Mouse (Mus musculus): ENCODE results near the gene Mpg. TPM values are rescaled to one million over a fixed set of nuclear protein-coding genes. Genes with fewer than 3 reads are reported as not detected.
"Not testable (repeated sequence)": the region's sequence is repeated elsewhere in the genome, so short reads cannot be mapped to it uniquely, and the experiment has no call there.

Mpg gene
- polyA plus RNA-seq, 1 experiment from 2014 or later: 30.6 TPM

DNA sequence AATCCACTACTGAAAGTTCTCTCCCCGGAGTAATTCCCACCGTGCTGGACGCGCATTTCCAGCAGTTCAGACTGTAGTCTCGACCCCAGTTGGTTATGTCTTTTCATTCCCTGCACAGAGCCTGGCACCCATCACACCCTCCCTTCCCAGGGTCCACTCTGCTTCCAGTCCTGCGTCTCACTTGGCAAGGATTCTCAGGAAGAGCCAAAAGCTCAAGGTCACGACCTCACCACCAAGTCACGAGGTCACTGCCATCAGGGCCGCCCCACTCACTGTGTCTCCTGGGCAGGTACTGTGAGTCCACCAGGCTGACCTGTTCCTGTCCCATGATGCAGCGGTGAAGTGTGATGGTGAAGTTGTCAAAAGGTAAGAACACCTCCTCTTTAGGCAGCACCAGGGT is 32.2 kb upstream of the Mpg start:
- Histone ChIP-seq H3K4me1 (peaks cover 27% of the 10 kb centered on the region), H3K9me3 (replicated peaks) (no peaks in the 10 kb centered on the region), H3K36me3 (no peaks in the 10 kb centered on the region), H3K27ac (replicated peaks) (no peak overlapping the region), H3K27me3 (ENCODE audit: low read depth, poor library complexity, severe bottlenecking) (peaks cover 14% of the 10 kb centered on the region), H3K4me3 (no peak overlapping the region)
- no peak for DNase-seq (ENCODE audit: low spot score)
- WGBS: 84% methylated on average over 10 of the region's 10 CpGs

DNA sequence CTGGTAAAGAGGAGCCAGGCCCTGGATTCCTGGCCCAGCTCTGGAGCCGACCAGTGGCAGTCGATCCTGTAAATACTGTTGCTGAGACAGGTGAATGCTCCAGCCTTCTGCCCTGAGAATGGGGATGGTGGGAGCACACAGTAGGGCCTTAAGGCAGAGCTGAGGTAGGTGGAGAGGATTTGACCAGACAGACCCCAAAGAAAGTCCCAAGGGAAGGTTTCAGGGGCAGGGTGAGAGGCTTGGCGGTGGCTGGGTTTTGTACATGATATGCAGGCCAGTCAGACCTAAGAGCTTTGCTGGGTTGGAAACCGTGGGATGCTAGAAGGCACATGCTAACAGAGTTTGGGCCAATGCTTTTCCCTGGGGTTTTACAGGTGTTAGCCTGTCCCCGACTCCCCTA is 31.7 kb upstream of the Mpg start:
- H3K4me1 ChIP-seq: peaks cover 31% of the 10 kb centered on the region
- no peaks in the 10 kb centered on the region for H3K9me3 ChIP-seq (replicated peaks)
- peaks cover 14% of the 10 kb centered on the region for H3K27me3 ChIP-seq (ENCODE audit: low read depth, poor library complexity, severe bottlenecking)
- no peak for DNase-seq (ENCODE audit: low spot score)
- 0 out of 2 replicates have a peak overlapping the region, but pooled peaks have one; percentile 39 for H3K27ac ChIP-seq (replicated peaks)
- 80% methylated on average over 5 of the region's 5 CpGs for WGBS
- no peaks in the 10 kb centered on the region for H3K36me3 ChIP-seq
- no peak overlapping the region for H3K4me3 ChIP-seq

DNA sequence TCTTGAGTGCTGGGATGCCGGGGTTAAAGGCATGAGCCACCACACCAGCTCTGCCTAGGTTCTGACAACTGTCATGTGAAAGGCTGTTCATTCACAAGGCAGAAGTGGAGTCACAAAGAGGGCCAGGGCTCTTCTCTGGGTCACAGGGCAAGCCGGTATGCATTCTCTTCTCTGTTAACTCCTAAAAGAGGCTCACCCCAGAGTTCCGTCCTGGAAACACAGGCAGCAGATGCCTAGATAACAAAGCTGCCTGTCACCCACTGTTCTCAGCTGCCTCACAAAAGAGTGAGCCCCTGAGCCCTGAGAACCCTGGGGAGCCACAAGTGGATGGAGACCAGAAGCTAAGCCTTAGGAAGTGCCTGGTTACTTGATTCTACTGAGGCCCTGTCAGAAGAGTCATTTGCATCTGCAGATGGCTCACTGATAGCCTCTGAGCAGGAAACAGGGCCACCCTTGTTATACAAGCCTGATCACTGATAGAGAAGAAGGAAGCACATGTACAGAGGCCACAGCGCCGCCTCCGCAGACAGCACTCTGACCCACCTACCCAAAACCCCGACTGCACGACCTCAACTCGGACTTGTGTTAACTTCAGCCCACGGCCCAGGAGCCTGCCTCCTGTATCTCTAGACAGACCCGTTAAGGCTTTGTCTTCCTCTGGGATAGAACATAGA is 30.3 kb upstream of the Mpg start:
- Histone ChIP-seq H3K27me3 (ENCODE audit: low read depth, poor library complexity, severe bottlenecking) (peaks cover 14% of the 10 kb centered on the region), H3K4me1 (peaks cover 25% of the 10 kb centered on the region), H3K4me3 (no peak overlapping the region), H3K36me3 (no peaks in the 10 kb centered on the region), H3K27ac (replicated peaks) (peak overlapping the region; percentile 49; the same call in 1 of the 2 replicates), H3K9me3 (replicated peaks) (no peaks in the 10 kb centered on the region)
- 23% methylated on average over 11 of the region's 11 CpGs for WGBS
- DNase-seq (ENCODE audit: low spot score): no peak

DNA sequence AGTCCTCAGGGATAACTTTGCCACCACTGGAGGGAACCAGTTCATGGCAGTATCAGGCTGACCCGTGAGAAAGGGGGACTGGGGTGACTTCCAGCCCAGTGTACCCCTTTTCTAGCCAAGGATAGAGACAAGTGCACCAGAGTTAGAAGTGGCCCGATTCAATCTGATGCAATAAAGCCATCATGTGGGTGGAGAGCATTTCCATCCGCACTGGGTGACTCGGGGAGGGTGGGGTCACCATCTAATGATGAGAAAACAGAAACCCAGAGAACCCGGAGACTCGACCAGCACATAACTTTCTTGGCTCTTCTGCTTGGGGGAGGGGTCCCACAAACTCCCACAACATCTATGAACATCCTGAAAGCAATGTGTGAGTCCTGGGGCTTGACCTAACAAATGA is 29.6 kb upstream of the Mpg start:
- H3K4me1 ChIP-seq: peaks cover 25% of the 10 kb centered on the region
- no peak for DNase-seq (ENCODE audit: low spot score)
- 82% methylated on average over 6 of the region's 6 CpGs for WGBS
- no peaks in the 10 kb centered on the region for H3K9me3 ChIP-seq (replicated peaks)
- no peak overlapping the region for H3K27ac ChIP-seq (replicated peaks)
- no peaks in the 10 kb centered on the region for H3K36me3 ChIP-seq
- peaks cover 14% of the 10 kb centered on the region for H3K27me3 ChIP-seq (ENCODE audit: low read depth, poor library complexity, severe bottlenecking)
- H3K4me3 ChIP-seq: no peak overlapping the region

DNA sequence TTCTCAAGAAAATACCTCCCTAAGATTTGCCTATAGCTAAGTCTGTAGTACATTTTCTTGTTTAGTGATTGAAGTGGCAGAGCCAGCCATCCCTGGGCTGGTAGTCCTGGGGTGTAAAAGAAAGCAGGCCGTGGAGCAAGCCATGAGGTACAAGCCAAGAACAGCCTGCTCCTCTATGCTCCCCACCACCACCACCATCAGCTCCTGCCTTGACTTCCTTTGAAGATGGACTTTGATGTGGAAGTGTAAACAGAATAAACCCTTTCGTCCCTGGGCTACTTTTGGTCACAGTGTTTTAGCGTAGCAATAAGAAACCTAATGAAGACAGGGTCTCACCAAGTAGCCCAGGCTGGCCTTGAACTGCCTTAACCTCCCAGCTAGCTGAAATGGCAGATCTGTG is 28.5 kb upstream of the Mpg start:
- no peak overlapping the region for H3K4me3 ChIP-seq
- no peaks in the 10 kb centered on the region for H3K36me3 ChIP-seq
- WGBS: 66% methylated on average over 3 of the region's 3 CpGs
- no peak overlapping the region for H3K27ac ChIP-seq (replicated peaks)
- H3K9me3 ChIP-seq (replicated peaks): no peaks in the 10 kb centered on the region
- DNase-seq (ENCODE audit: low spot score): no peak
- peaks cover 25% of the 10 kb centered on the region for H3K4me1 ChIP-seq
- peaks cover 14% of the 10 kb centered on the region for H3K27me3 ChIP-seq (ENCODE audit: low read depth, poor library complexity, severe bottlenecking)

DNA sequence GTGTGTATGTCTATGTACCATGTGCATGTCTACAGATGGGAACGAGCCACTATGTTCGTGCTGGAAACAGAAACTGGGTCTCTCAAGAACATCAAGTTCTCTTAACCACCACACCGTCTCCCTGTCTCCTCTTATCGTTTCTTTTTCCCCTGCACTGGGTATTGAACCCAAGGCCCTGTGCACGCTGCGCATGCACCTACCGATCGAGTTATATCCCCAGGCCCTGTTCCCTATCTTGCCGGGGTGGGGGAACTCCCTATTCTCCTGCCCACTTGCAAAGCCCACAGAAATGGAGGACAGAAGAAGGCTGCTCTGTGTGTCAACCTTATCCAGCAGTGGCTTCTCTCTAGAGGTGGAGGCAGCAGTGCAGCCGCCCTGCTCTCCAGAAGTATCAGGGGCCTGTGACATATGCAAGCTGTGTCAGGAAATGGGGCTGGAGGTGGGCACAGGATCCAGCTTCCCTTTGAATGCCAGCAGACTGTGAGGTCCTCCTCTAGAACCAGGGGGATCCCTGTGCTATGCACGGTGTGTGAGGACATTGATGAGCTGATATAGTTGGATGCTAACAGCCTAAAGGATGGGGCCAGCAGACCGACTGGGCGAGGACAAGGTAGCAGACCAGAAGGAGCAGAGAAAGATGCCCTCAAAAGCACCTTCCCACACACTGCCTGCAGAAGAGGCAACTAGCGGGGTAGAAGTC is 27.9 kb upstream of the Mpg start:
- Histone ChIP-seq H3K4me3 (no peak overlapping the region), H3K27ac (replicated peaks) (0 out of 2 replicates have a peak overlapping the region, but pooled peaks have one; percentile 46), H3K4me1 (peaks cover 25% of the 10 kb centered on the region), H3K9me3 (replicated peaks) (no peaks in the 10 kb centered on the region), H3K27me3 (ENCODE audit: low read depth, poor library complexity, severe bottlenecking) (peaks cover 14% of the 10 kb centered on the region), H3K36me3 (no peaks in the 10 kb centered on the region)
- 76% methylated on average over 14 of the region's 14 CpGs for WGBS
- no peak for DNase-seq (ENCODE audit: low spot score)

DNA sequence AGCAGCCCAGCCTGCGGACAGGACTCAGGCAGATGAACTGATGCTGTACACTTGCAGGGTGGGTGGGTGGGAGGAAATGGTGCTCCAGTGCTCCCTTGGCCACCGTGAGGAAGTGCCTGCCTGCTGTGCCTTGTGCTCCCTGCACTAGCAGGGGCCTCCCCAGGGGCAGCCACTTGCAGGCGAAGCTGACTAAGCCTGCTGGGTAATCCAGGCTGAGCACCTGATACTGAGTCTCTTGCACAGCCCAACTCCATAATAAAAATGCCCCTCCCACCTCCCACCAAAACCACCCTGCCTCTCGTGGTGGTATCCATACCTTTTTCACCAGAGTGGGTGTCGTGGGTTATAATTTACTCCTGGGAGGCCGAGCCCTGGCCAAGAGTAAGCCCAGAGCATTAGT is 27.1 kb upstream of the Mpg start:
- no peaks in the 10 kb centered on the region for H3K36me3 ChIP-seq
- H3K4me1 ChIP-seq: peaks cover 25% of the 10 kb centered on the region
- peak overlapping the region; percentile 46; the same call in 1 of the 2 replicates for H3K27ac ChIP-seq (replicated peaks)
- 38% methylated on average over 6 of the region's 6 CpGs for WGBS
- no peak for DNase-seq (ENCODE audit: low spot score)
- H3K4me3 ChIP-seq: no peak overlapping the region
- H3K9me3 ChIP-seq (replicated peaks): no peaks in the 10 kb centered on the region
- peaks cover 18% of the 10 kb centered on the region for H3K27me3 ChIP-seq (ENCODE audit: low read depth, poor library complexity, severe bottlenecking)

DNA sequence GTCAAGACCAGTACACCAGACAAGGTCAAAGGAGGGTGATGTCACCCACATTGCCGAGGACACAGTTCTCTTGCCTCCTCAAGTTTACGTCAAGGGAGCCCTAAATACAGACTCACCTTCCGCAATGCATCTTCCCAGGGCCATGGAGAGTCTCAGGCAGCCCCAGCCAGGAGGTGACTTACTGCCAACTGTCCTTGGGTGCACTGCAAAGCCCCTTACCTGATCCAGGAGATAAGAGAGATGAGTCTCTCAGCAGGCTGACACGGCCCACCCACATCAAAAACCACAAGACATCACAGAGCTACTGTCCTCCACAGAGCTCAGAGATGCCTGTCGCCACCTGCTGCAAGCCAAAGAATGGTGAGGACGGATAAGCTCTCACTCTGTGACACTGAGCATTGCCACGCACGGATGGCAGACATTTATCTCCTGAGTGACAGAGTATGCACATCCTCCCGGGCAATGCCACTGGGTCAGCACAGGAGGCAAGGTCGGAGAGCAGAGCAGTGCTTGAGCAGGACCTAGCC is 26.2 kb upstream of the Mpg start, which contains the start of gene Il9r:
Gene Il9r, minus strand, starts transcription at position 205 of the 527 bp plus-strand sequence.
- Histone ChIP-seq H3K27ac (replicated peaks) (peak within 1 kb of the TSS; percentile 46; the same call in 1 of the 2 replicates), H3K4me3 (no peak within 1 kb of the TSS), H3K4me1 (peaks cover 31% of the 10 kb centered on the region), H3K27me3 (ENCODE audit: low read depth, poor library complexity, severe bottlenecking) (peaks cover 11% of the 10 kb centered on the region), H3K36me3 (no peaks in the 10 kb centered on the region), H3K9me3 (replicated peaks) (no peaks in the 10 kb centered on the region)
- 78% methylated on average over 10 of the region's 10 CpGs for WGBS
- no peak for DNase-seq (ENCODE audit: low spot score)

DNA sequence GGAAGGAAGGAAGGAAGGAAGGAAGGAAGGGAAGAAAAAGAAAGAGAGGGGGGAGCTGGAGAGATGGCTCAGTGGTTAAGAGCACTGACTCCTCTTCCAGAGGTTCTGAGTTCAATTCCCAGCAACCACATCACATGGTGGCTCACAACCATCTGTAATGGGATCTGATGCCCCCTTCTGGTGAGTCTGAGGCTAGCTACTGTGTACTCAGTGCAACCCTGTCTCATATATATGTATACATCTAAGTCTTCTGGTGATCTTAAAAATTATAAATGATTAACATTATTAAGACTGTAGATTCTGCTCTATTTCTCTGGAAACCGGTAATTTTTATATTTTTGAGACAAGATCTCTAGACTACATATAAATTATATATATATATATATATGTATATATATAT is 25.3 kb upstream of the Mpg start:
- not testable (repeated sequence) for H3K27ac ChIP-seq (replicated peaks); DNase-seq (ENCODE audit: low spot score)
- WGBS: 64% methylated on average over 1 of the region's 1 CpGs

DNA sequence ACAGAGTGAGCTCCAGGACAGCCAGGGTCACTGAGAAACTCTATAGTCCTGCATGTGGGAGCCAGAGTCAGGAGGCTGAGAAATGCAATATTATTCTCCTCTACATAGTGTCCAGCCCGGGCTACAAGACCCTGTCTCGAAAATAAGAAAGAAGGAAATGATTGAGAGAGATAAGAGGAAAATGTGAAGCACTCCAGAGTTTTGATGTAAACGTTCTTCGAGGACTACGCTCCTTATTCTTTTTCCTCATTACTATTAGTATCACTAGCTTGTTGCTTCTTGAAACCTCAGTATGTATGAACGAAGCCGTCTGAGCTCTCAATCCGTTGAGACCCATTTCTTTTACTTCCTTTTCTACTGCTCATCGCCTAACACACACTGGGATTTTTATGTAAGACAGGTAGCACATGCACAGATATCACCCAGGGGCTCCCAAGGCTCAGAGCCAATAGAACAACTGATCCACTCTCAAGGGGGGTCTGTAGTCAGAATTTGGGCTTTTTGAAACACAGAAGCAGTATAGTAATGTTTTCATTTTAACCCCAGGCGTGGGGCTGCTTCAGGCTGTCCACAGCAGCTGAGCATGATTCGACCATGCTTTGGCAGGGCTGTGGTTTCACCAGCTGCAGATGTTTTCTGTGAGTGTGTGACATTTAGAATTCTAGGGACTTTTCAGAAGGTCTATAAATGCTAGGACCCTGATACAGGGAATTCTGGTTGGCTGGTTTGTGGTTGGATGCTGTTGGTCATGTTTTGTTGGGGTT is 24.2 kb upstream of the Mpg start:
- 84% methylated on average over 11 of the region's 11 CpGs for WGBS
- peaks cover 27% of the 10 kb centered on the region for H3K4me1 ChIP-seq
- no peak for DNase-seq (ENCODE audit: low spot score)
- no peaks in the 10 kb centered on the region for H3K9me3 ChIP-seq (replicated peaks)
- no peak overlapping the region for H3K4me3 ChIP-seq
- no peak overlapping the region for H3K27ac ChIP-seq (replicated peaks)
- H3K36me3 ChIP-seq: peaks cover 4% of the 10 kb centered on the region
- peaks cover 8% of the 10 kb centered on the region; the same call in 1 of the 2 replicates for H3K27me3 ChIP-seq (ENCODE audit: low read depth, poor library complexity, severe bottlenecking)

More for the DNA sequence above, 25.3 kb upstream of the Mpg start:
- not testable (repeated sequence) for H3K4me3 ChIP-seq; H3K9me3 ChIP-seq (replicated peaks); H3K27me3 ChIP-seq (ENCODE audit: low read depth, poor library complexity, severe bottlenecking); H3K36me3 ChIP-seq
- H3K4me1 ChIP-seq: peaks cover 27% of the 10 kb centered on the region

DNA sequence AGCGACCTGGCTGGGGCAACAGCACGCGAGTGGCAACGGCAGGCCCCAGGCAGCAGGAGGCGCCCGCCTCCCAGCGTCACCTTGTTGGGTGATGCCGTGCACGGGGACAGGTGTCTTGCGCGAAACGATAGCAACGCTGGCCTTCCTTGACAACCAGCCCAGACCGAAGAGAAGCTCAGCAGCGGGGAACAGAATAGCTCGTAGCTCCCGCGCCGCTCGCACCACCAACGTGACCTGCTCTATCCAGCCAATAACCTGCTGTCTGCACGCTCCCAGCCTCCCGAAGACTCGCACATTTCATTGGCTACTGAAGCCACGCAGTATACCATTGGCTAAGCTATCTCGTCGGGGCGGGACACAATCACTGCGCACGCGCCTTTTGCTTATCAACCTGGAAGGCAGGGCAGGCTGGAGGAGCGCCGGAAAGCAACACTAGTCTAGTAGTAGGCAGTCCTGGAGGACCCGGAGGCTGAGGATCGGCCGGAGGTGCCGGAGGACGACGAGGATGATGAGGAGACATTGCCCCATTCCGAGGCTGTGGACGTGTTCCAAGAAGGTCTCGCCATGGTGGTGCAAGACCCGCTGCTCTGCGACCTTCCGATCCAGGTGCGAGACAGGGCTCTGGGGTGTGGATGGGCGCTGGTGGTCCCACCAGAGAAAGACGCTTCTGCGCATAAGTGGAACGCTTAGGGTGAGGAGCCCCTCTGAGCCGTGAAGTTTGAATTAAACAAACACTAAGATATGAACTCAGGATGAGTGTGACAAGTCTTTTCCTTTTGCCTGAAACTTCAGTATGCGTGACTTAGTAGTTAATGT is 21.0 kb upstream of the Mpg start, which contains the start of gene Snrnp25:
Gene Snrnp25, plus strand, starts transcription at position 358 of the 816 bp plus-strand sequence.
- peaks cover 5% of the 10 kb centered on the region; the same call in 1 of the 2 replicates for H3K27me3 ChIP-seq (ENCODE audit: low read depth, poor library complexity, severe bottlenecking)
- peak within 1 kb of the TSS; percentile 84 for H3K27ac ChIP-seq (replicated peaks)
- peaks cover 18% of the 10 kb centered on the region for H3K4me1 ChIP-seq
- H3K9me3 ChIP-seq (replicated peaks): no peaks in the 10 kb centered on the region
- H3K36me3 ChIP-seq: peaks cover 35% of the 10 kb centered on the region
- peak within 1 kb of the TSS; percentile 81 for H3K4me3 ChIP-seq
- DNase-seq (ENCODE audit: low spot score): peak; percentile 97
- under 1% methylated on average over 52 of the region's 52 CpGs for WGBS

DNA sequence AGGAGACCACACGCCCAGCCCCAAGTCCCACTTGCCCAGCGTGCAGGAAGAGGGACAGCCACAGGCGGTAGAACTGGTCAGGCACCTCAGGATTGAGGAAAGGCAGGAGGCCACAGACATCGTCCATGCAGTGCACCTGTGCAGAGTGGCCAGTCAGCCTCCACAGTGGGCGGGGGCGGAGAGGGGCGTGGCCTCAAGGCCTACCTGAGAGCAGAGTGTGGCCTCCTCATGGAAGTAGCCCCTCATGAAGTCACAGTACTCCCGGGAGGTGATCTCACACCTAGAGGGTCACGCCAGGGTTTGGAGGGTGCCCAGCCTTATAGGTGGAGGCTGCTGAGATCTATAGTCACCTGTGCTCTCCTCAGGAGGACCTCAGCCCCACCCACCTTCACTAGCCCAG is 15.7 kb upstream of the Mpg start:
- Histone ChIP-seq H3K9me3 (replicated peaks) (no peaks in the 10 kb centered on the region), H3K36me3 (peaks cover 86% of the 10 kb centered on the region), H3K4me1 (peaks cover 9% of the 10 kb centered on the region), H3K27me3 (ENCODE audit: low read depth, poor library complexity, severe bottlenecking) (no peaks in the 10 kb centered on the region), H3K4me3 (no peak overlapping the region), H3K27ac (replicated peaks) (no peak overlapping the region)
- WGBS: 91% methylated on average over 9 of the region's 9 CpGs
- DNase-seq (ENCODE audit: low spot score): no peak

Measured in midbrain, embryonic 10.5 days (tissue).